Mouse (Mus musculus): ENCODE data around the gene Suds3.

DNA sequence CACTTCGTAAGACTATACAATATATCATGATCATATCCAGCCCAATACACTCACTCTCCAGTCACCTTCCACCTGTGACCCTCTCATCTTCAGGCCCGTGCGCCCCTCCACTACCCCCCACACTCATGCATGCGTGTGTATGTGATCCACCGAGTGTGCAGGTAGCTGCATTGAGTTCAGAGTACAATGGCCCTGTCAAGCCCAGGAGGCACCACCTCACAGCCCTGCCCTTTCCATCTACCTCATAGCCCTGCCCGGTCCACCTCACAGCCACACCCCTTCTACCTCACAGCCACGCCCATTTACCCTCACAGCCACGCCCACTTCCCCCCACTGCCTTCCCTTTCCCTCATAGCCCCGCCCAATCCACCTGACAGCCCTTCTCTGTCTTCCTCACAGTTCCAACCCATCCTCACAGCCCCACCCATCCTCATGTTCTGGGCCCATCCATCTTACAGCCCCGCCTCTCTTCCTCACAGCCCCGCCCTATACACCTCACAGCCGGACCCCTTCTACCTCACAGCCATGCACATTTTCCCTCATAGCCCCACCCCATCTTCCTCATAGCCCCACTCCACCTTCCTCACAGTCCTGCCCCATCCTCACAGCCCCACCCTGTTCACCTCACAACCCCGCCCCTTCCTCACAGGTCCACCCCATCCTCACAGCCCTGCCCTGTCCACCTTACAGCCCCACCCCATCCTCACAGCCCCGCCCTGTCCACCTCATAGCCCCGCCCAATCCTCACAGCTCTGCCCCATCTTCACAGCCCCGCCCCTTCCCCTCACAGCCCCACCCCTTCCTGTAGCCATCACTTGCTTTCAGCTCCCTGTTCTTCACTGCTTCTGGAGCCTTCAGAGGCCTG, 9.8 kb upstream of the Suds3 start:
- no peak for TF ChIP-seq MAFK (IDR thresholded peaks at IDR 0.05; ENCODE audit: insufficient read depth, low read depth, low read length)
- TF ChIP-seq ZC3H11A (IDR thresholded peaks at IDR 0.05; ENCODE audit: borderline replicate concordance, low read depth, low read length), result no peak
- no peak for TF ChIP-seq HCFC1 (IDR thresholded peaks at IDR 0.05; ENCODE audit: borderline replicate concordance, insufficient read depth, low read length)
